Mouse (Mus musculus) lung, embryonic 16.5 days (tissue): ENCODE measurements at regions not wholly inside any gene's neighbourhood (a gene's known extent, or its start where the extent isn't known, plus 50 kb on each side); places are given as distances from the start of the nearest gene placed in this dataset.

ENCODE experiments used
- ATAC-seq: fragments of 200-750 bp; cut with Nextera tagmentation; 2 replicates; pipeline ENCODE4 v1.8.0; 2017; ENCODE audit warnings: low read depth, mild to moderate bottlenecking, moderate library complexity
- H3K27ac ChIP-seq: fragments of 300-500 bp; sonication (generic); 2 replicates; pipeline ENCODE4 v1.5.1; 2014; ENCODE audit warnings: mild to moderate bottlenecking, control low read depth, low read length
- H3K27me3 ChIP-seq: fragments of 300-500 bp; sonication (generic); 2 replicates; pipeline ENCODE4 v1.6.1; 2014; ENCODE audit warnings: low read depth, low read length, mixed read lengths; ENCODE audit not compliant: control insufficient read depth, insufficient read depth
- H3K36me3 ChIP-seq: fragments of 300-500 bp; sonication (generic); 2 replicates; pipeline ENCODE4 v1.6.1; 2014; ENCODE audit warnings: low read length; ENCODE audit not compliant: control insufficient read depth, insufficient read depth
- H3K4me1 ChIP-seq: fragments of 300-500 bp; sonication (generic); replicated peaks from 2 replicates; pipeline ENCODE4 v1.6.1; 2014; ENCODE audit warnings: low read length, mixed read lengths; ENCODE audit not compliant: control insufficient read depth, insufficient read depth
- H3K4me2 ChIP-seq: fragments of 300-500 bp; sonication (generic); 2 replicates; pipeline ENCODE4 v1.6.1; 2014; ENCODE audit warnings: low read depth, low read length, control low read depth
- H3K4me3 ChIP-seq: fragments of 300-500 bp; sonication (generic); 2 replicates; pipeline ENCODE4 v1.5.1; 2014; ENCODE audit warnings: mild to moderate bottlenecking, low read length, control low read depth
- H3K9ac ChIP-seq: fragments of 300-500 bp; sonication (generic); 2 replicates; pipeline ENCODE4 v1.6.1; 2014; ENCODE audit warnings: low read length, control low read depth
- H3K9me3 ChIP-seq: fragments of 300-500 bp; sonication (generic); 2 replicates; pipeline ENCODE4 v1.6.1; 2016; ENCODE audit warnings: low read length; ENCODE audit not compliant: control insufficient read depth
- WGBS: fragments of 180-500 bp; shearing (Covaris S2); extraction: QIAGEN DNeasy Blood & Tissue Kit; methylation state at CpG from one replicate; pipeline ENCODE4 v1.1.7; 2014; 5-methylcytosine and 5-hydroxymethylcytosine counted together

DNA sequence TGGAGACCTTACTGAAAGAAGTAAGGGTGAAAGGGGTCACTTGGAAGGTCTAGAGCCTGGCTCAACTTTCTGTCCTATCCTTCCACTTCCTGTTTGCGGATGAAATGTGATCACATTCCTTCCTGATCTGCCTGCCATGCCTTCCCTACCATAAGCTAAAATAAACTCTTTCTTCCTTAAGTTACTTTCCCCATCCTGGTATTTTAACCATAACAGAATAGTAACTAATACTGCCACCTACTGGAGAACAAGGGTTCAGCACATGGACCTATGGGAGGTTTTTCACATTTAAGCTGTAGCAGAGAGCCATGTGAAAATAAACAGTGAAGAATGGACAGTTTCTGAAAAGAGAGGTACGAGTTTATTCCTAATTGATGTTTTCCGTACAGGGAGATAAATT is 297.5 kb upstream of the Castor2 start:
- no peaks in the 10 kb centered on the region for H3K4me1 ChIP-seq
- H3K27me3 ChIP-seq: no peaks in the 10 kb centered on the region
- H3K4me3 ChIP-seq: no peak overlapping the region
- no peaks in the 10 kb centered on the region; the same call in 1 of the 2 replicates for H3K9me3 ChIP-seq
- no peaks in the 10 kb centered on the region for H3K36me3 ChIP-seq
- H3K9ac ChIP-seq: no peak overlapping the region
- 71% methylated on average over 3 of the region's 3 CpGs for WGBS
- no peak overlapping the region for H3K4me2 ChIP-seq
- H3K27ac ChIP-seq: no peak overlapping the region
- no peak for ATAC-seq

DNA sequence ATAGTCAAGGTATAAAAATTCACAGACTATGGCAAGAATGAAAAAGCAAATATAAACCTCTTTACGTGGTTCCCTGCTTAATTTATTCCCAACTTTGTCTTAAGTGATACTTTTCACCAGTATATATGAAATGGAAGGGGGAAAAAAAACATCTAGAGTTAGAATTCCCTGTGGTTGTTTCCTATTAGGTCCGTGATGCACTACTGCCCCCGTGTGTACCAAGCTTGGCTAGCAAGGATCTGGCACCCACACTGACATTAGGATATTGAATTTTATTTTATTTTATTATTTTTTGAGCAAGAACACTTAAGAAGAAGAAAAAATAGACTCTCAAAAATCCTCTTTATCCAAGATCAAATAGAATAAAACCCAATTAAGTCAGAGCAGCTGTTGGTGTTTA is 303.9 kb upstream of the Castor2 start:
- no peak for ATAC-seq
- no peak overlapping the region for H3K4me2 ChIP-seq
- H3K4me1 ChIP-seq: no peaks in the 10 kb centered on the region
- 29% methylated on average over 3 of the region's 3 CpGs for WGBS
- no peak overlapping the region for H3K9ac ChIP-seq
- no peaks in the 10 kb centered on the region; the same call in 1 of the 2 replicates for H3K9me3 ChIP-seq
- no peak overlapping the region for H3K4me3 ChIP-seq
- H3K36me3 ChIP-seq: no peaks in the 10 kb centered on the region
- no peak overlapping the region for H3K27ac ChIP-seq
- H3K27me3 ChIP-seq: no peaks in the 10 kb centered on the region

DNA sequence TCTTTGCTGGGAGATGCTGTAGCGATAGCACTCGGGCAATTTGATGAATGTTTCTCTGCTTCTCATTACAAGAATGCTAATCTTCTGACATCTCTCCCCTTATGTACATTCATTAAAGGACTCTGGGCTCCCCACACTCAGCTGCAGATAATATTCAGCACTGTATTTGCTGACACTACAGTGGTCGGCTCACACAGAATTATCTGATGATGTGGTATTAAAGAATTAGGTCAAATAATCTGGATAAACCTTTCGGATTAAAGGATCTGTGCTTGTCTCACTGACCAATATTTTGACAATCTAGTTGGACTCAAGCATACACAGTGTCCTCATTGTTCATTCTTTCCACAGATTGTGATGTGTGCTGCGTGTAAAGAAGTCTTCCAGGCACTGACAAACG is 308.8 kb upstream of the Castor2 start:
- no peak for ATAC-seq
- Histone ChIP-seq H3K4me3 (no peak overlapping the region), H3K9me3 (no peaks in the 10 kb centered on the region), H3K27me3 (no peaks in the 10 kb centered on the region), H3K36me3 (no peaks in the 10 kb centered on the region), H3K4me1 (no peaks in the 10 kb centered on the region), H3K27ac (no peak overlapping the region), H3K4me2 (no peak overlapping the region), H3K9ac (no peak overlapping the region)
- 51% methylated on average over 6 of the region's 6 CpGs for whole genome bisulfite sequencing

DNA sequence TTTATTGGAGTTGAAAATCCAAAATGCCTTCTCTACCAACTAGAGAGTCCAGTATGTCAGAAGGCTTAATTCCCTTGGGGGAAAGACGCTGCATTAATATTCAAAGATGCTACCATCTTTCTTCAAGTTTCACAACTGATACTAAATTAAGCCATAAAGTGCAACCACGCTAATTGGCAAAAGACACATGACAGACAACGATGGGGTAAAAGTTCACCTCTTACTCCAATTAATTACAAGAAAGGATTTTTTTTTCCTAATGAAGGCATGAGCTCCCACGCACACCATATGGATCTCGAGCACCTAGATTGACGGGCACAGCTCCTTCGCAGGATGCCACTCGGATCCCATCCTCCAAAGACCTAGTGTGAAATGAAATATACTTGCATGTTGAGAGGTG is 311.5 kb upstream of the Castor2 start:
- no peak overlapping the region for H3K4me2 ChIP-seq
- H3K36me3 ChIP-seq: no peaks in the 10 kb centered on the region
- no peak for ATAC-seq
- WGBS: 88% methylated on average over 8 of the region's 8 CpGs
- H3K27ac ChIP-seq: no peak overlapping the region
- no peaks in the 10 kb centered on the region for H3K27me3 ChIP-seq
- no peak overlapping the region for H3K4me3 ChIP-seq
- H3K9ac ChIP-seq: no peak overlapping the region
- H3K9me3 ChIP-seq: no peaks in the 10 kb centered on the region
- no peaks in the 10 kb centered on the region for H3K4me1 ChIP-seq

DNA sequence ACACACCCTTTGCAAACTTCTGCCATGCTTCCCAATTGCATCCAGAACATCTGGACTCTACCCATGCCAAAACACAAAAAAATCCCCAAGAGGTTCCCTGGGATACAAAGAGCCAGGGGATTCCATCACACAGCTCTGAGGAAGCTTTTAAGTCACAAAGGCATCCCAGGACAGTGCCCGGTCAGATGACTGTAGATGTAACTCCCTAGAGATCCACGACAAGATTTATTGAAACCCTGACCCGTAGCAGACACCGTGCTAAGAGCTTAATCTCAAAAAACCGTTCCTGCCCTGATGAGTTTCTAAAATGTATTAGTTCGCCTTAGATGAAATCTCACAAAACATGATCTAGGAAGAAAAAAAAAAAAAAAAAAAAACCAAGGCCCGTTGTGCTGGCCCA is 312.0 kb upstream of the Castor2 start:
- no peaks in the 10 kb centered on the region for H3K27me3 ChIP-seq
- H3K36me3 ChIP-seq: no peaks in the 10 kb centered on the region
- no peaks in the 10 kb centered on the region for H3K4me1 ChIP-seq
- H3K4me2 ChIP-seq: no peak overlapping the region
- no peak for ATAC-seq
- H3K9ac ChIP-seq: no peak overlapping the region
- no peaks in the 10 kb centered on the region for H3K9me3 ChIP-seq
- 71% methylated on average over 7 of the region's 7 CpGs for WGBS
- H3K4me3 ChIP-seq: no peak overlapping the region
- no peak overlapping the region for H3K27ac ChIP-seq

DNA sequence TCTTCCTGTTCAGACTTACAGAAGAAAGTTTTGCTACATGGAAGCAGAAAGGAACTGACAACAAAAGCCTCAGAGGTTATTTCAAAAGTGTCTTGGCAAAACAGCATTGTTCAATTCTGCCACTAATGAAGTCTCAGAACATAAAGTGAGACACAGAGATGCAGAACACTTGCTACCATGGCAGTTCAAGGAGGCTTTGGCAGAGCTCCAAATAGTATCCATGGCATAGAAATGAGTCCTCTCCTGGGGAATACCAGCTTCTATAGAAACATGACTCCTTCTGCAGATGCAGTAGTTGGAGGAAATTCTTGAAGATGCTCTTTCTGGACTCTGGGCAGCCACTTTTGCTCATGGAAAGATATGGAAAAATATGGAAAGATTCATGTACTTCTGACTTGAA is 322.9 kb upstream of the Castor2 start:
- H3K27me3 ChIP-seq: no peaks in the 10 kb centered on the region
- H3K9ac ChIP-seq: no peak overlapping the region
- H3K4me2 ChIP-seq: no peak overlapping the region
- no peak overlapping the region for H3K4me3 ChIP-seq
- no peaks in the 10 kb centered on the region for H3K36me3 ChIP-seq
- no peaks in the 10 kb centered on the region for H3K4me1 ChIP-seq
- no peaks in the 10 kb centered on the region for H3K9me3 ChIP-seq
- no peak overlapping the region for H3K27ac ChIP-seq
- ATAC-seq: no peak

DNA sequence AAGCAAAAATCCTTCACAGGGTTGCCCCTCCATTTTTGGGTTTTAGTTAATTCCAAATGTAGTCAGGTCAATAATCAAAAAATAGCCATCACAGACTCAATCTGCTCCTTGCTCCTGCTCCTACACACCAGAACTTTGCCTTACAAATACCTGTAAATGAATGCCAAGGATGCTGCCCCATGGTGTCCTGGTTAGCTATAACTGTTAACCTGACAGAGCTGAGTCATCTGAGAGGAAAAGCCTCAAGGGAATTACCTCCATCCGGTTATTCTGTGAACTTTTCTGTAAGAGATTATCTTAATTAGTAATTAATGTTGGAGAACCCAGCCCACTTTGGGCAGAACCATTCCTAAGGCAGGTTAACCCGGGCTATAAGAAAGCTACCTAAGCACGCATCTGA is 325.4 kb upstream of the Castor2 start:
- no peaks in the 10 kb centered on the region for H3K9me3 ChIP-seq
- no peak overlapping the region for H3K9ac ChIP-seq
- no peaks in the 10 kb centered on the region for H3K36me3 ChIP-seq
- 85% methylated on average over 3 of the region's 3 CpGs for WGBS
- no peak overlapping the region for H3K27ac ChIP-seq
- no peaks in the 10 kb centered on the region for H3K4me1 ChIP-seq
- no peaks in the 10 kb centered on the region for H3K27me3 ChIP-seq
- no peak overlapping the region for H3K4me3 ChIP-seq
- ATAC-seq: no peak
- H3K4me2 ChIP-seq: no peak overlapping the region

DNA sequence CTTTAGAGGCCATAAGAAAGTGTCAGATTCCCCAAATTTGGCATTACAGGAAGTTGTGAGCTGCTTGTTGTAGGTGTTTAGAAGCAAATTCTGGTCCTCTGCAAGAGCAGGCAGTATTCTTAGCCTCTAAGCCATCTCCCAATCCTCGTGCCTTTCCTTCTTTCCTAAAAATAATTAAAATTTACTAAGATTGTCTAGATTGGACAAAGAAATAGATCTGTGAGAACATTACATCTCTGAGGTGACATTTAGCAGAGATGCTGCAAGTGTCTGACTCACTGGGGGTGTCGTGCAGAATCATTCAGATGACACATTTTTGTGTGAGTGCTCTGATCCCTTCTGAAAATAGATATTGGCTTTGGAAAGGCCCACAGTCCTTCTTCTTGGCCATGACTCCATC is 330.7 kb upstream of the Castor2 start:
- 65% methylated on average over 2 of the region's 2 CpGs for WGBS
- H3K9me3 ChIP-seq: no peaks in the 10 kb centered on the region
- no peak for ATAC-seq
- no peaks in the 10 kb centered on the region for H3K4me1 ChIP-seq
- H3K27ac ChIP-seq: no peak overlapping the region
- no peak overlapping the region for H3K4me2 ChIP-seq
- no peaks in the 10 kb centered on the region for H3K36me3 ChIP-seq
- no peak overlapping the region for H3K9ac ChIP-seq
- no peak overlapping the region for H3K4me3 ChIP-seq
- no peaks in the 10 kb centered on the region for H3K27me3 ChIP-seq

DNA sequence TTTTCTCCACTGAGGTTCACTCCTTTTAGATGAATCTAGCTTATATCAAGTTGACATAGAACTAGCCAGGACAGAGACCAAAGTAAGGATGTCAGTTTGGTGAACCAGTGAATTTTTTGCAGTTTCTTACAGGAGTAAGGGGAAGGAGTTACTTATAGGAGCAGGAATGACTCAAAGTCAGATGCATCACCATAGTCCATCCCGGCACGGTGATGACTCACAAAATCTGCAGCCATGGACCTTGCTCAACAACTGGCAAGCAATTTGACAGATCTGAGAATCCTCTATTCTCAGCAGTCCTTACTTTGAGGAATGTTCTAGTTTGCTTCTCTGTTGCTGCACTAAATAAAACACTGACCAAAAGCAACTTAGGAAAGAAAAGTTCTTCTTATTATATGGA is 341.7 kb upstream of the Castor2 start:
- H3K4me2 ChIP-seq: no peak overlapping the region
- no peak overlapping the region for H3K27ac ChIP-seq
- no peak overlapping the region for H3K4me3 ChIP-seq
- WGBS: 96% methylated on average over 2 of the region's 2 CpGs
- no peak for ATAC-seq
- no peaks in the 10 kb centered on the region for H3K36me3 ChIP-seq
- H3K27me3 ChIP-seq: no peaks in the 10 kb centered on the region
- H3K9ac ChIP-seq: no peak overlapping the region
- no peaks in the 10 kb centered on the region for H3K4me1 ChIP-seq
- H3K9me3 ChIP-seq: no peaks in the 10 kb centered on the region

DNA sequence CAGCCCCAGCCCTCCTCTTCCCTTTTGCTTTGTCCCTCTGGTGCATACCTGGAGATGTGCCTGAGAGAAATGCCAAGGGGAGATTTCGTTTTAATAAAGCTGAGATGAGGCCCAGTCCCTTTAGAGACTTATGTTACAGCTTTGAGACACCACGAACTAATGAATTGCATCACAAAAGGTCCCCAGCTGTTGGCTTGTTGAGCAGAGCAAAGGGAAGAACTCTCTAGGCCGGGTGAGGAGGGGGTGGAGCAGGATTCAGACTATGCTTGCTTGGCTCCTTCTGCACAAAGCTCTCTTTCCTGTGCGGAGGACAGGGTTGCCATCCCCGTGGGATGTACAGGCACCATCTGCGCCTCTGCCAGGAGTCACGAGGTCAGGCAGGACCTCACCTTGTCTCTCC is 345.3 kb upstream of the Castor2 start:
- H3K9me3 ChIP-seq: no peaks in the 10 kb centered on the region
- H3K9ac ChIP-seq: no peak overlapping the region
- no peaks in the 10 kb centered on the region for H3K27me3 ChIP-seq
- no peaks in the 10 kb centered on the region for H3K36me3 ChIP-seq
- H3K4me1 ChIP-seq: no peaks in the 10 kb centered on the region
- H3K27ac ChIP-seq: no peak overlapping the region
- H3K4me2 ChIP-seq: no peak overlapping the region
- ATAC-seq: no peak
- no peak overlapping the region for H3K4me3 ChIP-seq
- 34% methylated on average over 7 of the region's 7 CpGs for WGBS
